In the genomic region with DNA sequence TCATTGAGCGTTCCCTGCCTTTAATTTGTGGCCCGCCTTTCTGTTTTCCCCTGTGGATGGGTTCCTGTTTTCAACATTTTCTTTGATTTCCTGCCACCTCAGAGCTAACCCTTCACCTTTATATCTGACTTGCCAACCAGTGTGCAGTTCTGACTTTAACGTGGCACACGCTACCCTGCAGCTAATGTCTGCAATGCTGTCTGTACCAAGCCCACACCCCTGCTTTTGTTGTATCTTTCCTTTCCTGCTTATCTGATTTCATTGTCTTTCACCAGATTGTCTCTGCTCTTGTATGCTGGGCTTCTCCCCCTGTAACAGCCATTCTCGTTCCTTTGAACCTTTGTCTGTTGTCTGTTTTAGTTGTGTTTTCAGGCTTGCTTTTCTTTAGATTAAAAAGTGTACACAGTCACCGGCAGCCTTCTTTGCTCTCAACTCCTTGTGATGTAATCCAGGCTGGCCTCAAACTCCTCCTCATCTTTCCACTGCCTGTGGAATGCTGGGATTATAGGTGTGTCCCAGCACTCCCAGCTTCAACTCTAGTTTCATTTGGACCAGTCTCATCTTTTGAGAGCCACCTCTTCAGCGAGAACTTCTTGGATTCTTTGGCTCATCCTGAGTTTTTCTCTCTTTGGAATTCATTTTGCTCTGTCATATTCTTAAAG, we compare ENCODE assay signal across 14 mouse cellular contexts. TPM values are rescaled to one million over a fixed set of nuclear protein-coding genes. Genes with fewer than 3 reads are reported as not detected.
DNase-seq lines count a peak whose midpoint lies in the region; ATAC-seq lines count a peak whose summit lies in the region.
"Had no signal": no experiment of that assay in that cellular context is flagged by ENCODE, and none has a peak within 500 bp of the region (broad histone marks: within the 10 kb centered on the region; RNA-seq: fewer than 3 reads in every experiment).

No protein-coding gene starts in this region.

- 68% methylated on average over 7 of the region's 7 CpGs for WGBS in embryonic facial prominence, embryonic 10.5 days
- WGBS in stomach, embryonic 16.5 days = 52% methylated on average over 7 of the region's 7 CpGs
- WGBS in forebrain, embryonic 13.5 days = 59% methylated on average over 7 of the region's 7 CpGs

- H3K27me3 ChIP-seq in embryonic facial prominence, embryonic 10.5 days (replicated peaks; ENCODE audit: low read depth, poor library complexity, severe bottlenecking) = no peaks in the 10 kb centered on the region
- no peaks in the 10 kb centered on the region for H3K27me3 ChIP-seq in stomach, embryonic 16.5 days (ENCODE audit: control insufficient read depth, insufficient read depth, low read length)
- no peaks in the 10 kb centered on the region for H3K27me3 ChIP-seq in forebrain, embryonic 13.5 days
- H3K27me3 ChIP-seq: limb, embryonic 15.5 days had no signal

- H3K9ac ChIP-seq in stomach, embryonic 16.5 days (ENCODE audit: low read length) = no peak overlapping the region
- no peak overlapping the region for H3K9ac ChIP-seq in forebrain, embryonic 13.5 days
- H3K9ac ChIP-seq: limb, embryonic 15.5 days had no signal

- peaks cover 54% of the 10 kb centered on the region for H3K4me1 ChIP-seq in embryonic facial prominence, embryonic 10.5 days
- peaks cover 41% of the 10 kb centered on the region for H3K4me1 ChIP-seq in stomach, embryonic 16.5 days (ENCODE audit: control insufficient read depth, insufficient read depth, low read length)
- peaks cover 12% of the 10 kb centered on the region for H3K4me1 ChIP-seq in forebrain, embryonic 13.5 days

- no peak overlapping the region for H3K4me2 ChIP-seq in stomach, embryonic 16.5 days (ENCODE audit: low read depth, low read length)
- no peak overlapping the region for H3K4me2 ChIP-seq in forebrain, embryonic 13.5 days
- H3K4me2 ChIP-seq: limb, embryonic 15.5 days had no signal

- no peak overlapping the region for H3K4me3 ChIP-seq in embryonic facial prominence, embryonic 10.5 days
- H3K4me3 ChIP-seq in stomach, embryonic 16.5 days (replicated peaks; ENCODE audit: low read length) = no peak overlapping the region
- H3K4me3 ChIP-seq in forebrain, embryonic 13.5 days = no peak overlapping the region
- H3K4me3 ChIP-seq: limb, embryonic 15.5 days had no signal

- no peak for ATAC-seq in stomach, embryonic 16.5 days (ENCODE audit: insufficient read depth, low FRiP score)
- no peak for ATAC-seq in forebrain, embryonic 13.5 days

- H3K36me3 ChIP-seq in embryonic facial prominence, embryonic 10.5 days (replicated peaks) = peaks cover 25% of the 10 kb centered on the region
- peaks cover 6% of the 10 kb centered on the region; the same call in 1 of the 2 replicates for H3K36me3 ChIP-seq in stomach, embryonic 16.5 days (ENCODE audit: control insufficient read depth, insufficient read depth, low read length)
- H3K36me3 ChIP-seq in forebrain, embryonic 13.5 days (ENCODE audit: poor library complexity, severe bottlenecking) = peaks cover 2% of the 10 kb centered on the region

- peak overlapping the region; percentile 7; the same call in 1 of the 2 replicates for H3K27ac ChIP-seq in embryonic facial prominence, embryonic 10.5 days (replicated peaks)
- peak overlapping the region; percentile 64 for H3K27ac ChIP-seq in stomach, embryonic 16.5 days (ENCODE audit: low read length)
- no peak overlapping the region for H3K27ac ChIP-seq in forebrain, embryonic 13.5 days

- DNase-seq in heart, adult 11 months = peak; percentile 90
- no peak for DNase-seq in heart, adult 9 months (ENCODE audit: low spot score in 2 of 2)
- peak; percentile 33 to 60 for DNase-seq in lung, adult 18-20 months
- DNase-seq in lung, postnatal 4 days = no peak
- DNase-seq in embryonic facial prominence, embryonic 10.5 days (ENCODE audit: low spot score) = peak; percentile 7
- no peak for DNase-seq in c-Kit-positive CD71-positive TER-119-positive erythroid progenitor cells, embryonic 14.5 days (ENCODE audit: low spot score)
- DNase-seq: cerebellum, postnatal 36 days; gastrocnemius, postnatal 25 days; kidney, adult 18-20 months; layer of hippocampus, adult 9-11 months; right cerebral cortex, postnatal 4 days had no signal

- peaks cover 8% of the 10 kb centered on the region; the same call in 1 of the 2 replicates for H3K9me3 ChIP-seq in embryonic facial prominence, embryonic 10.5 days
- no peaks in the 10 kb centered on the region for H3K9me3 ChIP-seq in stomach, embryonic 16.5 days (replicated peaks; ENCODE audit: control insufficient read depth, low read length)
- H3K9me3 ChIP-seq in forebrain, embryonic 13.5 days (replicated peaks) = no peaks in the 10 kb centered on the region; the same call in 1 of the 2 replicates
- H3K9me3 ChIP-seq: limb, embryonic 15.5 days had no signal

RNA-seq across cellular contexts. Expression of a gene that starts 18.2 kb away (rescaled TPM):
- polyA plus RNA-seq in embryonic facial prominence, embryonic 10.5 days (2016; fragmentation: Nextera tagmentation; extraction: Ambion mirVana) = 34.0 and 36.5 TPM in 2 replicates
- 28.9 and 32.8 TPM in 2 replicates for polyA plus RNA-seq in stomach, embryonic 16.5 days (2015; fragmentation: Nextera tagmentation; extraction: Ambion mirVana)
- 19.3 and 23.6 TPM in 2 replicates for polyA plus RNA-seq in forebrain, embryonic 13.5 days (2015; fragmentation: Nextera tagmentation; extraction: Ambion mirVana)

Comparison
In these comparisons a context has a peak if more than half of its experiments do, and no peak if none do; other contexts are left out.
1. DNase-seq: peak in heart, adult 11 months (single experiment), lung, adult 18-20 months (2 of 2) and embryonic facial prominence, embryonic 10.5 days (single experiment); none in heart, adult 9 months (0 of 2), lung, postnatal 4 days (0 of 2) and c-Kit-positive CD71-positive TER-119-positive erythroid progenitor cells, embryonic 14.5 days (single experiment).